Mouse (Mus musculus) hindbrain, embryonic 16.5 days (tissue): Measurements from ENCODE around the gene Pimreg. TPM values are rescaled to one million over a fixed set of nuclear protein-coding genes. Genes with fewer than 3 reads are reported as not detected.

Experiments
- ATAC-seq: fragments of 200-750 bp; cut with Nextera tagmentation; 2 replicates; pipeline ENCODE4 v1.8.0; 2017; ENCODE audit warnings: moderate TSS enrichment, moderate library complexity
- H3K27ac ChIP-seq: fragments of 300-500 bp; sonication (generic); 2 replicates; pipeline ENCODE4 v1.5.1; 2014; ENCODE audit warnings: low read depth, mild to moderate bottlenecking, control low read depth, low read length, moderate library complexity
- H3K27me3 ChIP-seq: fragments of 300-500 bp; sonication (generic); replicated peaks from 2 replicates; pipeline ENCODE4 v1.6.1; 2014; ENCODE audit warnings: low read length; ENCODE audit not compliant: control insufficient read depth, insufficient read depth
- H3K36me3 ChIP-seq: fragments of 300-500 bp; sonication (generic); 2 replicates; pipeline ENCODE4 v1.6.1; 2014; ENCODE audit warnings: mild to moderate bottlenecking, low read length, moderate library complexity, mixed read lengths; ENCODE audit not compliant: control insufficient read depth, insufficient read depth
- H3K4me1 ChIP-seq: fragments of 300-500 bp; sonication (generic); 2 replicates; pipeline ENCODE4 v1.6.1; 2014; ENCODE audit warnings: low read depth, low read length; ENCODE audit not compliant: control insufficient read depth, insufficient read depth
- H3K4me2 ChIP-seq: fragments of 300-500 bp; sonication (generic); 2 replicates; pipeline ENCODE4 v1.6.1; 2014; ENCODE audit warnings: mild to moderate bottlenecking, low read length, control low read depth, moderate library complexity
- H3K4me3 ChIP-seq: fragments of 300-500 bp; sonication (generic); 2 replicates; pipeline ENCODE4 v1.5.1; 2014; ENCODE audit warnings: mild to moderate bottlenecking, low read length, control low read depth, moderate library complexity
- H3K9ac ChIP-seq: fragments of 300-500 bp; sonication (generic); 2 replicates; pipeline ENCODE4 v1.6.1; 2014; ENCODE audit warnings: low read depth, mild to moderate bottlenecking, control low read depth, low read length, moderate library complexity
- H3K9me3 ChIP-seq: fragments of 300-500 bp; sonication (generic); 2 replicates; pipeline ENCODE4 v1.6.1; 2014; ENCODE audit warnings: mild to moderate bottlenecking, low read length, moderate library complexity; ENCODE audit not compliant: control insufficient read depth
- WGBS: fragments of 180-500 bp; shearing (Covaris S2); extraction: QIAGEN DNeasy Blood & Tissue Kit; methylation state at CpG from one replicate; pipeline ENCODE4 v1.1.7; 2014; 5-methylcytosine and 5-hydroxymethylcytosine counted together
- polyA plus RNA-seq: library from polyadenylated mRNA; unstranded; fragments of >200 nt; fragmentation: Nextera tagmentation; extraction: Ambion mirVana; gene quantifications from 2 replicates; pipeline ENCODE4 v1.2.1, GENCODE M21; 2015

The Pimreg gene
- 33.5 and 38.5 TPM in 2 replicates for polyA plus RNA-seq

- Histone ChIP-seq H3K27me3 (no peaks in the 10 kb centered on the region), H3K9ac (peak within 1 kb of the TSS; percentile 64), H3K4me3 (peak within 1 kb of the TSS; percentile 68), H3K4me1 (peaks cover 25% of the 10 kb centered on the region), H3K36me3 (no peaks in the 10 kb centered on the region), H3K9me3 (no peaks in the 10 kb centered on the region), H3K4me2 (peak within 1 kb of the TSS; percentile 90), H3K27ac (0 out of 2 replicates have a peak within 1 kb of the TSS, but pooled peaks have one; percentile 31)
- WGBS, result under 1% methylated on average over 52 of the region's 52 CpGs
- peak; percentile 92 for ATAC-seq
Measured at GRCm38 (mm10) chr11:72041768-72042607, at the start of gene Pimreg. Gene Pimreg, plus strand, starts transcription at chr11:72042032.

GRCm38 (mm10) chr11:71992438-71992837 is 49.4 kb upstream of the Pimreg start:
- WGBS, result 91% methylated on average over 12 of the region's 12 CpGs
- Histone ChIP-seq H3K9ac (no peak overlapping the region), H3K4me2 (no peak overlapping the region), H3K27ac (no peak overlapping the region), H3K4me1 (peaks cover 15% of the 10 kb centered on the region), H3K27me3 (no peaks in the 10 kb centered on the region), H3K4me3 (no peak overlapping the region), H3K9me3 (no peaks in the 10 kb centered on the region), H3K36me3 (no peaks in the 10 kb centered on the region)
- no peak for ATAC-seq

- H3K27me3 ChIP-seq, result no peaks in the 10 kb centered on the region
- H3K4me1 ChIP-seq, result peaks cover 15% of the 10 kb centered on the region
- ATAC-seq, result peak; percentile 91
- peak overlapping the region; percentile 47 for H3K4me2 ChIP-seq
- peak overlapping the region; percentile 59 for H3K27ac ChIP-seq
- H3K9me3 ChIP-seq, result no peaks in the 10 kb centered on the region
- H3K9ac ChIP-seq, result peak overlapping the region; percentile 32; the same call in 1 of the 2 replicates
- H3K4me3 ChIP-seq, result no peak overlapping the region
- H3K36me3 ChIP-seq, result no peaks in the 10 kb centered on the region
- WGBS, result 27% methylated on average over 9 of the region's 9 CpGs
Measured at GRCm38 (mm10) chr11:71995968-71996511, 45.8 kb upstream of the Pimreg start.

- Histone ChIP-seq H3K27me3 (no peaks in the 10 kb centered on the region), H3K9ac (peak overlapping the region; percentile 7; the same call in 1 of the 2 replicates), H3K4me1 (peaks cover 15% of the 10 kb centered on the region), H3K9me3 (no peaks in the 10 kb centered on the region), H3K4me2 (peak overlapping the region; percentile 20), H3K36me3 (no peaks in the 10 kb centered on the region), H3K27ac (no peak overlapping the region), H3K4me3 (no peak overlapping the region)
- no peak for ATAC-seq
- 35% methylated on average over 11 of the region's 11 CpGs for WGBS
Measured at GRCm38 (mm10) chr11:71996805-71997204, 45.0 kb upstream of the Pimreg start.

- no peak overlapping the region for H3K4me3 ChIP-seq
- H3K4me2 ChIP-seq, result no peak overlapping the region
- H3K4me1 ChIP-seq, result peaks cover 20% of the 10 kb centered on the region
- no peaks in the 10 kb centered on the region for H3K9me3 ChIP-seq
- 83% methylated on average over 6 of the region's 6 CpGs for WGBS
- H3K9ac ChIP-seq, result no peak overlapping the region
- no peaks in the 10 kb centered on the region for H3K27me3 ChIP-seq
- no peak for ATAC-seq
- H3K36me3 ChIP-seq, result no peaks in the 10 kb centered on the region
- H3K27ac ChIP-seq, result no peak overlapping the region
Measured at GRCm38 (mm10) chr11:72000194-72000593, 41.6 kb upstream of the Pimreg start.

GRCm38 (mm10) chr11:72002138-72002853 is 39.5 kb upstream of the Pimreg start:
- H3K4me2 ChIP-seq, result no peak overlapping the region
- no peaks in the 10 kb centered on the region for H3K27me3 ChIP-seq
- H3K9me3 ChIP-seq, result no peaks in the 10 kb centered on the region
- H3K9ac ChIP-seq, result no peak overlapping the region
- H3K4me1 ChIP-seq, result peaks cover 5% of the 10 kb centered on the region; the same call in 1 of the 2 replicates
- H3K36me3 ChIP-seq, result no peaks in the 10 kb centered on the region
- no peak overlapping the region for H3K27ac ChIP-seq
- ATAC-seq, result no peak
- no peak overlapping the region for H3K4me3 ChIP-seq
- 48% methylated on average over 13 of the region's 13 CpGs for WGBS

GRCm38 (mm10) chr11:72003171-72003570 is 38.7 kb upstream of the Pimreg start:
- Histone ChIP-seq H3K27me3 (no peaks in the 10 kb centered on the region), H3K36me3 (no peaks in the 10 kb centered on the region), H3K9ac (no peak overlapping the region), H3K4me2 (no peak overlapping the region), H3K9me3 (no peaks in the 10 kb centered on the region), H3K27ac (no peak overlapping the region), H3K4me3 (no peak overlapping the region), H3K4me1 (peaks cover 5% of the 10 kb centered on the region; the same call in 1 of the 2 replicates)
- 38% methylated on average over 9 of the region's 9 CpGs for WGBS
- no peak for ATAC-seq

GRCm38 (mm10) chr11:72005547-72005946 is 36.3 kb upstream of the Pimreg start:
- no peak for ATAC-seq
- H3K4me2 ChIP-seq, result no peak overlapping the region
- no peaks in the 10 kb centered on the region for H3K36me3 ChIP-seq
- no peak overlapping the region for H3K27ac ChIP-seq
- H3K4me3 ChIP-seq, result no peak overlapping the region
- H3K9me3 ChIP-seq, result no peaks in the 10 kb centered on the region
- H3K9ac ChIP-seq, result no peak overlapping the region
- peaks cover 11% of the 10 kb centered on the region for H3K4me1 ChIP-seq
- WGBS, result 87% methylated on average over 6 of the region's 6 CpGs
- H3K27me3 ChIP-seq, result no peaks in the 10 kb centered on the region

GRCm38 (mm10) chr11:72010367-72010766 is 31.5 kb upstream of the Pimreg start:
- ATAC-seq, result no peak
- no peak overlapping the region for H3K4me3 ChIP-seq
- H3K36me3 ChIP-seq, result no peaks in the 10 kb centered on the region
- H3K4me2 ChIP-seq, result no peak overlapping the region
- H3K9ac ChIP-seq, result no peak overlapping the region
- peak overlapping the region; percentile 11; the same call in 1 of the 2 replicates for H3K27ac ChIP-seq
- H3K27me3 ChIP-seq, result no peaks in the 10 kb centered on the region
- no peaks in the 10 kb centered on the region for H3K9me3 ChIP-seq
- peaks cover 24% of the 10 kb centered on the region for H3K4me1 ChIP-seq
- WGBS, result 34% methylated on average over 5 of the region's 5 CpGs
